Mouse (Mus musculus) heart, embryonic 13.5 days (tissue): ENCODE data around the gene H2-T24. TPM values are rescaled to one million over a fixed set of nuclear protein-coding genes. Genes with fewer than 3 reads are reported as not detected.

Source experiments
- ATAC-seq: fragments of 200-750 bp; cut with Nextera tagmentation; 2 replicates; pipeline ENCODE4 v1.8.0; 2017; ENCODE audit warnings: moderate TSS enrichment; ENCODE audit not compliant: insufficient number of reproducible peaks, low FRiP score, low TSS enrichment; ENCODE audit errors: extremely low read depth
- H3K27ac ChIP-seq: fragments of 300-500 bp; sonication (generic); replicated peaks from 2 replicates; pipeline ENCODE4 v1.5.1; 2015; ENCODE audit warnings: moderate library complexity, mild to moderate bottlenecking, inconsistent platforms
- H3K27me3 ChIP-seq: fragments of 300-500 bp; sonication (generic); replicated peaks from 2 replicates; pipeline ENCODE4 v1.6.1; 2015; ENCODE audit warnings: mild to moderate bottlenecking, inconsistent platforms
- H3K36me3 ChIP-seq: fragments of 300-500 bp; sonication (generic); 2 replicates; pipeline ENCODE4 v1.6.1; 2015; ENCODE audit warnings: mild to moderate bottlenecking, inconsistent platforms
- H3K4me1 ChIP-seq: fragments of 300-500 bp; sonication (generic); 2 replicates; pipeline ENCODE4 v1.6.1; 2015; ENCODE audit warnings: inconsistent platforms
- H3K4me2 ChIP-seq: fragments of 300-500 bp; sonication (generic); 2 replicates; pipeline ENCODE4 v1.6.1; 2015; ENCODE audit warnings: inconsistent platforms, mild to moderate bottlenecking, moderate library complexity
- H3K4me3 ChIP-seq: fragments of 300-500 bp; sonication (generic); 2 replicates; pipeline ENCODE4 v1.5.1; 2015; ENCODE audit warnings: moderate library complexity, mild to moderate bottlenecking, inconsistent platforms
- H3K9ac ChIP-seq: fragments of 300-500 bp; sonication (generic); 2 replicates; pipeline ENCODE4 v1.6.1; 2015; ENCODE audit warnings: inconsistent platforms, mild to moderate bottlenecking, moderate library complexity
- H3K9me3 ChIP-seq: fragments of 300-500 bp; sonication (generic); 2 replicates; pipeline ENCODE4 v1.6.1; 2016; ENCODE audit warnings: inconsistent platforms
- WGBS: fragments of 180-500 bp; shearing (Covaris S2); methylation state at CpG from one replicate; pipeline ENCODE4 v1.1.7; 2015; ENCODE audit warnings: mixed read lengths; 5-methylcytosine and 5-hydroxymethylcytosine counted together
- microRNA counts: library from miRNA; unstranded; fragments of <30 nt; microRNA quantifications from one replicate; lab custom pipeline; 2016
- microRNA-seq: library from miRNA; unstranded; fragments of <30 nt; microRNA quantifications from one replicate; pipeline ENCODE4, GENCODE M21; 2016
- polyA plus RNA-seq: library from polyadenylated mRNA; unstranded; fragments of >200 nt; fragmentation: Nextera tagmentation; extraction: Ambion mirVana; gene quantifications from 2 replicates; pipeline ENCODE4 v1.2.1, GENCODE M21; 2015

The H2-T24 gene
- polyA plus RNA-seq, 1 experiment from 2014 or later: 2.4 TPM

- H3K4me1 ChIP-seq: peaks cover 21% of the 10 kb centered on the region
- no peaks in the 10 kb centered on the region for H3K27me3 ChIP-seq
- under 1% methylated on average over 97 of the region's 109 CpGs for WGBS
- no peaks in the 10 kb centered on the region for H3K9me3 ChIP-seq
- peak within 1 kb of the TSS; percentile 96 for H3K27ac ChIP-seq
- peak within 1 kb of the TSS; percentile 99 for H3K4me3 ChIP-seq
- peak within 1 kb of the TSS; percentile 90 for H3K4me2 ChIP-seq
- peak within 1 kb of the TSS; percentile 94 for H3K9ac ChIP-seq
- ATAC-seq: peak; percentile 81
- peaks cover 58% of the 10 kb centered on the region for H3K36me3 ChIP-seq
Measured at GRCm38 (mm10) chr17:35979401-35980362, 40.7 kb downstream of the H2-T24 start, which contains the start of the genes Gnl1 and Prr3. Gene Gnl1 (plus strand): TSS chr17:35979851. Gene Prr3 (minus strand): TSS chr17:35980236.

DNA sequence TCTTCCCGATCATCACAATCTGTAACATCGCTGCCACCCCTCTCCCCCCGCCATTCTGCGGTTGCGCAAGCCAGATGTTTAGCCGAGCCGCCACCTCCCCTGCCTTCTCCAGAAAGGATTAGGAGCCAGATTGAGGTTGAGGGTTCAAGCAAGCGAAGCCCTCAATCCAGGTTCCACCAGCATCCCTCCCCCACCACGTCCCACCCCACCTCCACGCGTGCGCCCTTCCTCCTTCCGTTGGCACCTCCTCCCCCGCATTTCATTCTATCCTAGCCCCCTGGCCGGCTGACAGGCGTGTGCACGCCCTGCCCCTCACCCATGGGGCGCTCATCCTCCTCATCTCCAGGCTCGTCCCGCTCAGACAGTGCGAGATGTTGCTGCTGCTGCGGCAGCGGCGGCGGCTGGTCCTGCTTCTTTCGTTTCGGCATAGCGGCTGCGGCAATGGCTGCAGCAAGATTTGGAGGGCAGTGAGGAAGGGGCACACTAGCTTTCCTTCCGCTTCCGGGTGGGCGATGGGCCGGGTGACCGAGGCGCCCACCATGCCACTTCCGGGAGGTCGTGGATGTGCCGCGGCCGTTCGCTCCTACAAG, 41.5 kb downstream of the H2-T24 start:
- Histone ChIP-seq H3K4me2 (peak overlapping the region; percentile 90), H3K9ac (peak overlapping the region; percentile 94), H3K27me3 (no peaks in the 10 kb centered on the region), H3K4me3 (peak overlapping the region; percentile 99), H3K9me3 (no peaks in the 10 kb centered on the region), H3K27ac (peak overlapping the region; percentile 96), H3K4me1 (peaks cover 21% of the 10 kb centered on the region), H3K36me3 (peaks cover 59% of the 10 kb centered on the region)
- ATAC-seq: peak; percentile 6; the same call in 1 of the 2 replicates
- under 1% methylated on average over 41 of the region's 41 CpGs for WGBS

- H3K9me3 ChIP-seq: no peaks in the 10 kb centered on the region
- no peak overlapping the region for H3K27ac ChIP-seq
- ATAC-seq: no peak
- H3K4me3 ChIP-seq: no peak overlapping the region
- 37% methylated on average over 1 of the region's 1 CpGs for WGBS
- H3K36me3 ChIP-seq: peaks cover 50% of the 10 kb centered on the region
- H3K9ac ChIP-seq: no peak overlapping the region
- H3K4me1 ChIP-seq: peaks cover 26% of the 10 kb centered on the region
- H3K4me2 ChIP-seq: no peak overlapping the region
- H3K27me3 ChIP-seq: no peaks in the 10 kb centered on the region
Measured at GRCm38 (mm10) chr17:35972131-35972530, 48.2 kb downstream of the H2-T24 start.

GRCm38 (mm10) chr17:35969418-35970389, 50.7 kb downstream of the H2-T24 start, which contains the start of gene Abcf1:
Gene Abcf1 (minus strand): TSS chr17:35969761.
- Histone ChIP-seq H3K9me3 (no peaks in the 10 kb centered on the region), H3K27me3 (no peaks in the 10 kb centered on the region), H3K27ac (peak within 1 kb of the TSS; percentile 82), H3K4me1 (peaks cover 26% of the 10 kb centered on the region), H3K4me3 (peak within 1 kb of the TSS; percentile 94), H3K9ac (peak within 1 kb of the TSS; percentile 92), H3K36me3 (peaks cover 46% of the 10 kb centered on the region), H3K4me2 (peak within 1 kb of the TSS; percentile 94)
- peak; percentile 97 for ATAC-seq
- under 1% methylated on average over 68 of the region's 68 CpGs for WGBS

DNA sequence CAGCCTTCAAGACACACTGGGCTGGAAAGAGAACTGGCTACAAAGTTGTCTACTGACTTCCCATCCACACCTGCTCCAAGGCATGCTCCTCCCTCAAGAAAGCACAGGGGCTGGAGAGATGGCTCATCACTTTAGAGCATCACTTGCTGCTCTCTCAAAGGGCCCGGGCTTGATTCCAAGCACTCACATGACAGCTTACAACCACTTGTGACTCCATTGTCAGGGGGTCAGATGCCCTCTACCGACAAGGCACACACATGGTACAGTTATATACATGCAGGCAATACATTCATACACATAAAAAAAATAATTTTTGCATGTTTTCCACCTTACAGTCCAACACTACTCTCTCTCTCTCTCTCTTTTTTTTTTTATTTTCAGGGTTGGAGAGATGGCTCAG, 52.7 kb downstream of the H2-T24 start:
- 78% methylated on average over 2 of the region's 2 CpGs for WGBS
- Histone ChIP-seq H3K4me1 (peaks cover 26% of the 10 kb centered on the region), H3K9ac (no peak overlapping the region), H3K9me3 (no peaks in the 10 kb centered on the region), H3K4me3 (no peak overlapping the region), H3K27me3 (no peaks in the 10 kb centered on the region), H3K36me3 (peaks cover 49% of the 10 kb centered on the region), H3K4me2 (no peak overlapping the region), H3K27ac (no peak overlapping the region)
- no peak for ATAC-seq

- H3K4me1 ChIP-seq: peaks cover 9% of the 10 kb centered on the region
- H3K36me3 ChIP-seq: peaks cover 86% of the 10 kb centered on the region
Measured at GRCm38 (mm10) chr17:35963279-35963678, 57.1 kb downstream of the H2-T24 start.

GRCm38 (mm10) chr17:35958533-35959223, 61.7 kb downstream of the H2-T24 start:
- Histone ChIP-seq H3K27me3 (no peaks in the 10 kb centered on the region), H3K36me3 (peaks cover 83% of the 10 kb centered on the region), H3K27ac (no peak overlapping the region), H3K4me3 (no peak overlapping the region), H3K9ac (no peak overlapping the region), H3K4me1 (no peaks in the 10 kb centered on the region), H3K9me3 (no peaks in the 10 kb centered on the region), H3K4me2 (no peak overlapping the region)
- ATAC-seq: no peak
- WGBS: 93% methylated on average over 15 of the region's 15 CpGs

More at GRCm38 (mm10) chr17:35963279-35963678, 57.1 kb downstream of the H2-T24 start:
- Histone ChIP-seq H3K4me2 (no peak overlapping the region), H3K27me3 (no peaks in the 10 kb centered on the region), H3K27ac (no peak overlapping the region), H3K4me3 (no peak overlapping the region), H3K9me3 (no peaks in the 10 kb centered on the region), H3K9ac (no peak overlapping the region)
- ATAC-seq: no peak
- WGBS: 88% methylated on average over 10 of the region's 10 CpGs

MicroRNAs within 50 kb of the gene (microRNA counts, 519-probe panel; counts per million panel counts)
- 209 counts per million, percentile 61 among the panel's probes with 10 or more counts for microRNA mmu-miR-877 (lab: Ali Mortazavi, UCI)

Small RNA genes within 50 kb of the gene (microRNA-seq; reads per million reads assigned to microRNA genes)
- 77.5 reads per million, percentile 51 among the genes with 10 or more reads in this experiment for gene Mir877

Other genes starting within 250 kb of the H2-T24 start
- gene Ier3, start 198.9 kb downstream of the H2-T24 start, polyA plus RNA-seq: 41.7 and 49.9 TPM in 2 replicates
- 81.1 and 99.0 TPM in 2 replicates for gene Flot1, start 197.3 kb downstream of the H2-T24 start, polyA plus RNA-seq
- 741 and 743 TPM in 2 replicates for gene Tubb5, start 182.3 kb downstream of the H2-T24 start, polyA plus RNA-seq
- 17.7 and 18.4 TPM in 2 replicates for gene Mdc1, start 179.0 kb downstream of the H2-T24 start, polyA plus RNA-seq
- gene Nrm, start 159.2 kb downstream of the H2-T24 start, polyA plus RNA-seq: 43.5 and 50.5 TPM in 2 replicates
- 19.8 and 21.0 TPM in 2 replicates for gene Ppp1r18, start 155.0 kb downstream of the H2-T24 start, polyA plus RNA-seq
- gene Dhx16, start 140.7 kb downstream of the H2-T24 start, polyA plus RNA-seq: 22.8 and 27.7 TPM in 2 replicates
- gene 2310061I04Rik, start 123.1 kb downstream of the H2-T24 start, polyA plus RNA-seq: 25.2 and 31.3 TPM in 2 replicates
- gene Atat1, start 110.5 kb downstream of the H2-T24 start, polyA plus RNA-seq: 53.8 and 55.3 TPM in 2 replicates
- gene Mrps18b, start 104.2 kb downstream of the H2-T24 start, polyA plus RNA-seq: 67.8 and 75.9 TPM in 2 replicates
- gene Ppp1r10, start 104.1 kb downstream of the H2-T24 start, polyA plus RNA-seq: 24.6 and 26.3 TPM in 2 replicates
- 64.6 and 67.6 TPM in 2 replicates for gene Abcf1, start 50.8 kb downstream of the H2-T24 start, polyA plus RNA-seq
- gene Gnl1, start 40.7 kb downstream of the H2-T24 start, polyA plus RNA-seq: 38.9 and 40.3 TPM in 2 replicates
- 17.6 and 18.1 TPM in 2 replicates for gene Prr3, start 40.3 kb downstream of the H2-T24 start, polyA plus RNA-seq
- gene H2-T23, start 12.3 kb upstream of the H2-T24 start, polyA plus RNA-seq: 4.8 and 5.0 TPM in 2 replicates
- 6.9 and 7.5 TPM in 2 replicates for gene H2-T22, start 22.2 kb upstream of the H2-T24 start, polyA plus RNA-seq
- not detected in 2 replicates for gene Gm6034, start 22.4 kb upstream of the H2-T24 start, polyA plus RNA-seq
- not detected in 2 replicates for gene Gm11127, start 37.8 kb upstream of the H2-T24 start, polyA plus RNA-seq
- gene Gm19684, start 101.1 kb upstream of the H2-T24 start, polyA plus RNA-seq: not detected in 2 replicates
- gene Gm7030, start 108.9 kb upstream of the H2-T24 start, polyA plus RNA-seq: not detected in 2 replicates
- gene Gm8909, start 148.0 kb upstream of the H2-T24 start, polyA plus RNA-seq: 1.3 and 1.9 TPM in 2 replicates
- gene H2-T3, start 169.7 kb upstream of the H2-T24 start, polyA plus RNA-seq: 0.08 and 0.09 TPM in 2 replicates
- gene Rpp21, start 237.5 kb upstream of the H2-T24 start, polyA plus RNA-seq: 85.0 and 91.8 TPM in 2 replicates